Mouse (Mus musculus) thymus, postnatal 36 days (tissue): Measurements from ENCODE around the gene Ccdc160.

ENCODE experiments used
- DNase-seq, 2 experiments: peaks; one replicate each; pipeline ENCODE4 v3.0.0; 2022; ENCODE audit warnings: mixed read lengths in 2 of 2

Gene Ccdc160

DNA sequence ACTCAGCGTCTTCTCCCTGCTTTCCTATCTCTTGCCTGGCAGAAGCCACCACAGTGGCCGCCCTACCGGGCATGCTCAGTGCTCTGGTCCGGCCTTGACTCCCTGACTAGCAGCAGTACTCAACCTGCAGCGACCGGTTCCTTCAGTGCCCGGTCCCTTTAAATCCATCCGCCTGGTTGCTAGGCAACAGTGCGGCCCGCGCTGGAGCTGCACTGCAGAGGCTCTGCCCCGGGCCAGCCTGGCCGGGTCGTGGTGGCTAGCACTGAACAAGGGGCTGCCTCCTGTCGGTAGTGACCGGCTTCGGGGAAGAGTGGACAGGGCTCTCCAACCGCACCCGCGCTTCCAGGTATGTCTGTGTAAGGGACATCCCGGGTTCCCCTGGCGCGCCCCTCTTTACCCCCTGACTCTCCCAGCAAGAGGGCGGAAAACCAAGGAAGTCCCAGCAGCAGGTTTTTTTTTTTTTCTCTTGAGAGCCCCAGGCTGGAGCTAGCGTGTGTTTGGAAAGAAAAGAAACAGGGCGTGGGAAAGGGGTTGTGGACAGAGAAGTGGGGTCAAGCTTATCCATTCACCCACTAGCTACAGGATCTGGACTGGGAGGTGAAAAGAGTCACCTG, at the start of gene Ccdc160:
TSS of gene Ccdc160 (plus strand) at position 221 of the 614 bp plus-strand sequence.
- DNase-seq: peak in 1 of 2 experiments; percentile 8

GRCm38 (mm10) chrX:52743781-52744180, 47.2 kb upstream of the Ccdc160 start:
- DNase-seq: peak in 1 of 2 experiments; percentile 41

GRCm38 (mm10) chrX:52744201-52745051, 46.6 kb upstream of the Ccdc160 start:
- DNase-seq: peak; percentile 62 to 72

- DNase-seq: peak; percentile 33 to 36
These were observed 45.5 kb upstream of the Ccdc160 start for GRCm38 (mm10) chrX:52745462-52745861.

DNA sequence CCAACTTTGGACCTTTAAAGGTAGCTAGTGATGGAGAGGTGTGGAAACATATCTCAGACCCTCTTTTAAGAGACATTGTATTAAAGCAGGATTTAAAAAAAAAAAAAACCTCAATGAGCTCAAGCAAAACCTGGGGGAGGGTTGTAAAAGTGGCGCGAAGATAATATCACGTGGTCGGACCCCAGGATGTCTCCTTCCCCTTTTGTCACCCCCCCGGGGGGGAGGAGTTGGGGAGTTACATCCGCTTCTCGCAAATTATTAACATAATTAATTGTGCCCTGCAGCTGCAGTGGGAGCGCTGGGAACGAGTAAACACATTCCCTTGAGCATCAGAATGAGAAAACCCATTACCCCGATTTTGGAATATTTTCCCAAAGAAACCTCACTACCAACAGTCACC, 45.1 kb upstream of the Ccdc160 start:
- DNase-seq: peak; percentile 32 to 45

- DNase-seq: no peak
These were observed 44.2 kb upstream of the Ccdc160 start for GRCm38 (mm10) chrX:52746849-52747248.

DNA sequence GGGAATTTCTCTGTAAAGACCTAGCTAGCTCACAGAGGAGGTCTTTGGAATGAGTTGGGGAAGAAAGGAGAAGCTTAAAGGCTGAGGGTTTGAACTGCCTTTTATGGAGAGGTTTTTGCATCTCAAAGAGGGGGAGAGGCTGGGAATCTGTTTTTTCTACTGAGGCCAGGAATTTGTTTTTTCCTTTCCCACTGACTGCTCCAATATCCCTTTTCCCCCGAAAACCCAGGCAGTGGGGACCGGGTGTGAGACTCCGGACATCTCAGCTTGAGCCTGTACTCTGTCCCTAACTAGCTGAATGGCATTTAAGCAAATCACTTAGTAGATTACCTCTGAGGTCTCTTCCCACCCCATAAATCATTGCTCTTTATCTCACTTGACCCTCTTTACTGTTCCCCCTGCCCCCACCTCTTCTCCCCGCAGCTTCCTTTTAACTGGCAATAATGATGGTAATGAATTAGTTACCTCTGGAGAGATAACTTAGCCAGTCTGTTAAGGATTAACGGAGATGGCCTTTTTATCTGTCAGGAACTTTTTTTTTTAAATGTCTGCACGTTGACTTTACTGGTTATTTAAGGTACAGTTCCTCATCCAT, 37.4 kb upstream of the Ccdc160 start:
- no peak for DNase-seq

DNA sequence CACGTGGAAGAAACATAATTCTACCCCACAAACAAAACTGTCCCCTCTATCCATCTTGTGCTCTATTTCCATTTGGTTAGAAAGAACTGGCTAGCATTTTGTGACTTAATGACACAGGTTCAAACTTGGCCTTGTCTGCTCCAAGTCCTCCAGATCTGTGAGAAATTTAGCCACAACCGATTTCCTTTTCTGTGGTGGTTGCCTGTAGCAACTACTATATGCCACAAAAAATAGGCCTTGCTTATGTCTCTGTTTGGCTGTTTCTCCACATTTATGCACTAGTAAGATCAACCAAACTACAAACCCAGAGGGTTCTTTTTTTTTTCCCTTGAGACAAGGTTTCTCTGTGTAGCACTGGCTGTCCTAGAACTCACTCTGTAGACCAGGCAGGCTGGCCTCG, 33.8 kb upstream of the Ccdc160 start:
- DNase-seq: peak in 1 of 2 experiments; percentile 10

DNA sequence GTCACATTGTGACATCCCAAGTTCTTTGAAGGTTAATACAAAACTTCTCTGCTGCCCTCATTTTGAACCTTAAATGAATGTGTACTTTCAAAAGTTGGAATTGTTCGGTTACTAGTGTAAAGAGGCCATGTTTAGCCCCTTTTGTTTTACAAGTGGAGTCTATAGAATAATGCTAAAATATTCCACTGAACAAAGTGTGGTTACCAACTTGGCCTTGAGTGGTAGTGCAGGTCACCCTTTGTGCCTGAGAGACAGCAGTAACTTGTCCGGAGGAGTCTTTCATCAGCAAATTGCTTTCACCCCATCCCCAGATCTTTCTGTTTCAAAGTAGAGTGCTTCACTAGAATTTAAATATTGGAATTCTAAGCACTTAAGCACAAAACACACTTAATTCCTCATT, 31.8 kb upstream of the Ccdc160 start:
- DNase-seq: no peak

GRCm38 (mm10) chrX:52760191-52760945, 30.6 kb upstream of the Ccdc160 start:
- DNase-seq: peak in 1 of 2 experiments; percentile 32

GRCm38 (mm10) chrX:52762221-52762620, 28.8 kb upstream of the Ccdc160 start:
- peak in 1 of 2 experiments; percentile 9 for DNase-seq

- peak; percentile 48 for DNase-seq
These were observed 15.0 kb upstream of the Ccdc160 start for GRCm38 (mm10) chrX:52775973-52776372.

DNA sequence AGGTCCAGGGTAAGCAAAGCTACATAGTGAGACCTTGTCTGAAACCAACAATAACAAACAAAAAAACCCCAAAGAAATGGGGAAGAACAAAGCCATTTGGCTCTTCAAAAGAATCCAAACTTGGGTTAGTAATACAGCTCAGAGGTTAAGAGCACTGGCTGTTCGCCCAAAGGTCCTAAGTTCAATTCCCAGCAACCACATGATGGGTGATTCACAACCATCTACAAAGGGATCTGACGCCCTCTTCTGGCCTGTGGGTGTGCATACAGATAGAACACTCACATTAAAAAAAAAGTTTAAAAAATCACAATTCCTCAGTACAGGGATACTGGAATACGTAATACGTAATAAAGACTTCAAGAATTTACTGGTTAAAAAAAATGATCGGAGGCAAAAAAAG, 13.3 kb upstream of the Ccdc160 start:
- no peak for DNase-seq

DNA sequence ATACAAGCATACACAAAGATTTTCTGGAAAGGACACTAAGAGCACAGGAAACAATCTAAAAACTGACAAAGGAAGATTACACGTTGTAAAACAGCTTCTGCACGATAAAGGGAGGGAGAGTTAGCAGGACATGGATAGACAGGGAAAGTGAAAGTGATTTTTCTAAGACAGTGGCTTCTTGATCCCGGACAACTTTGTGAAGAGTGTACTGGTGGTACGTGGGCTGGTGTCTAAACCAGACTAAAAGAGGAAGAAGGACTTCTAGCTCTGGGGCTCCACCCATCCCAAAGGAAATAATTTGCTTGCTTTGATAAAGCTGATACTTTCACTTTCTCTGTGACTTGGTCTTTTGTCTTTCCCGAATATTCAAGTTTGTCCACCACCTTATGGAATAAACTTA, 7.1 kb upstream of the Ccdc160 start:
- DNase-seq: no peak

DNA sequence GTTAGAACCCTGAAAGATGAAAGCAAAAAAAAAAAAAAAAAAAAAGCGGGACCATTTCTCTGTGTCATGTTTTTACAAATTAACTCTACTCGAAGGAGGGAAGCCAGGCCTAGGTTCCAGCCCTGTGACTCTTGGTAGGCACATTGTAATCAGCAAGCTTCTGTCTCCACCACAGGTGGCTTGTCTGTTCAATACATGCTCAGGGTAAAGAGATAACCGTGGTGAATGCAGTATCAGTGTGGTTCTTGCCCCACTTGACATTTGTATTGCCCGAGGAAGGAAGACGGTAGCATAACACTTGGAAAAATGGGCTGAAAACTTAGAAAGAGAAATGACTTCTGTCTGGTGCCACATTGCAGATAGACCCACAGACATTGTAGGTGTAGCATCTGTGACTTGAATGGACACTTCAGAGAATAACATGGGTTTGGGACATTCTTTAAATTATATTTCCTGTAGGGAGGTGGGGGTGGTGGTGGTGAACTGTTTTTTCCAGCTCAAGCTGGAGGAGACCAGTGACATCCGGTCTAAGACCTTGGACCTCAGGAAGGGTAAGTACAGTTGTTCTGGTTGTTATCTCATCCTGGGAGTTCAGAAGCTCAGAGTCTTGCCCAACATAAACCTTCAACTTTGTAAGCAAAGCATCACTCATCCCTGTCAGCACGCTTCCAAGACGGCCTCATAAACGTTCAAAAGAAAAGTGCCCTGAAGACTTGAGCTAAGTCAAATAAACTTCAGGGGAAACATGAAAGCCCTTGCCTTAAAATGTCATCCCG, 1.1 kb downstream of the Ccdc160 start:
- DNase-seq: no peak

DNA sequence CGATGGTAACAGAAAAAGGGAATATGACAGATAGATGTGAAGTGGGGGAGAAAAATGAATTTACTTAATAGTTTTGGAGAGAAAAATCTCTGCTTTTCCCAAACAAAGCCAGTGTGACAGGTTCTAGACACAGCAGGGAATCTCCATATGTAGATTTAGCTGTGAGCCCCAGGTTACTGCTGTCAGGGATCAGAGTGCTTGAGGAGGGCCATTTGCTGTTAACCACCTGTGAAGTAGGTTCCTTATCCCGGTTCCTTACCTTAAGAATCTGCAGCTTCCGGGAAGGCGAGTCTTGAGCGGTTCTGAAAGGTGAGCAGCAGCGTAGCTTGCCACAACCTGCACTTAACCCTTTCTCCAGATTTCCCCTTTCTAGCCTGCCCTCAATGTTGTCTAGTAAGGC, 1.9 kb downstream of the Ccdc160 start:
- DNase-seq: no peak

DNA sequence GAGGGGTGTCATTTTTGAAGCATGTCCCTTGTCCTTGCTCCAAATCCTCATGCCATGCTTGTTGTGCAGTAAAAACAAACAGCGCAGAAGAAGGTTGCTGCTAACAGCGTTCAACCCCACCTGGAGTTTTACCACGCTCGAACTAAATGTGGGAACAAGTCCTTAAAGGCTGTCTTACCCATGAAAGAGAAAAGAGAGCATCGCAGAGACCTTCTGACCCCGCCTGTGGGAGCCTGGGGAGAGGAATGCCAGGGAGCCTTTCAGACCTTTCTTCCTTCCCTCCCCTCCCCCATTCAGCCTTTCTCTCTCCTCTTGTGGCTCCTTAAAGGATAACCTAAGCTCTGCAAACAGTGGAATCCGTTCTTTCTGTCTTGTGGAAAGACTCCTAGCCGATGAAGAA, 4.8 kb downstream of the Ccdc160 start:
- DNase-seq: no peak

- no peak for DNase-seq
These were observed 6.1 kb downstream of the Ccdc160 start for GRCm38 (mm10) chrX:52797031-52797625.

DNA sequence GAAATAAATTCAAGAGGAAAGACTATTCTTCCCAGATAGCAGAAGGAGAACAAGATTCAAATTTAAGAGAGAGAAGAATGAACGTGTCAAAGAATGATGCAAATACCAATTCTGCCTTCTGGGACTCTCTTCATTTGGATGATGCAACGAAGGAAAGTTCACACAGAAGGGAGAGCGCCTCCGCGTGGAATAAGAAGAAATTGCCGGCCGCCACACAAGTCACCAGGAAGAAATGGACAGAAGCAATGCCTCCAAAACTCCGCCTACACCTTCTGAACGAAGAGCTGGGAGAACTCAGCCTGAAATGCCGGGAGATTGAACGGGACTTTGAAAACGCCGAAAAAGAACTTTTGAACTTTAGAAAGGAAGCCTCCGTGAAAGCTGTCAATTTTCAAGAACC, 7.3 kb downstream of the Ccdc160 start:
- DNase-seq: no peak

GRCm38 (mm10) chrX:52799566-52799965, 8.6 kb downstream of the Ccdc160 start:
- peak in 1 of 2 experiments; percentile 6 for DNase-seq

DNA sequence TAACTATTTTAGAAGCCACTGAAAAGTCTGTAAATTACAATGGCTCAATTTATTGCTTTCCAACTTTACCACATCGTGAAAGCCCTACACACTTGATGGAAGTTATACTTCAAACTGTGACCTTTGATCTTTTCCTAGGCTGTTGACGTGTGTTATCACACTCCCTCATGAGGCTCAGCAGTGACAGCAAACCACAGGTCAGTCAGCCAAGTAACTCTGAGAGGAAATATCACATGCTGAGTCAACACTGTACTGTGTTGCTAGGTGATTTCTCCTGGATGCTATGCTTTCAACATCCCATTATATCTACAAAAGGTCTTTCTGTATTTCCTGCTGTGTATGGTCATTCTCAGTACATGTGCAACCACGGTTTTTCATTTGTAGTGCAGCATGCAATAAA, 28.3 kb downstream of the Ccdc160 start:
- no peak for DNase-seq
